Mouse (Mus musculus) adrenal gland, adult 2 months (tissue): ENCODE data around the gene Defb35. TPM values are rescaled to one million over a fixed set of nuclear protein-coding genes. Genes with fewer than 3 reads are reported as not detected.
"Not testable (repeated sequence)": the region's sequence is repeated elsewhere in the genome, so short reads cannot be mapped to it uniquely, and the experiment has no call there.

ENCODE experiments used
- DNase-seq: peaks from one replicate; pipeline ENCODE4 v3.0.0; 2021
- long read RNA-seq: library from polyadenylated mRNA; stranded (forward); transcript quantifications from one replicate; pipeline ENCODE4 v2.0.0, GENCODE M21; 2021
- polyA plus RNA-seq: library from polyadenylated mRNA; depleted of rRNA; stranded (reverse); fragments of >200 nt; gene quantifications from 2 replicates; pipeline ENCODE4 v1.2.3, GENCODE M21; 2012; rRNA removed
- total RNA-seq, 2 experiments: library from RNA; stranded (reverse); gene quantifications; 2 replicates each; pipeline ENCODE4 v1.2.3; 2021

Defb35 gene
- not detected for total RNA-seq
- polyA plus RNA-seq = not detected in 2 replicates
- long read RNA-seq = 0 reads

DNA sequence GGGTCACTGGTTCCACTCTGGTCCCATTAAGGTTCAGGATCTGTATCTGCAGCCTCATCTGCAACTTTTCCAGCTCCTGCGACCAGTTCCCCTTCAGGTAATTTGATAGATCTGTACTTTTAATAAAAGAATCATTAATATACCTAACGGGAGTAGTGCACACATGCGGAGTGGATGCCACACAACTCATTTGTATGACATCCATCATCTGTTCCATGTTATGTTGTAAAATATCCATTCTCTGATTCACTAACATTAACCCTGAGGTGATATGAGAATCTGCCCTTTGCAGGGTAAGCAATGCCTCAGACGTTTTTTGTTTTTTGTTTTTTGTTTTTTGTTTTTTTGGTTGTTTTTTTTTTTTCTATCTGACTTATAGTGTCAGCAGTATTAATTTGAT, at the start of gene Defb35:
Gene Defb35 (plus strand): TSS at position 301 of the 400 bp plus-strand sequence.
- not testable (repeated sequence) for DNase-seq

DNA sequence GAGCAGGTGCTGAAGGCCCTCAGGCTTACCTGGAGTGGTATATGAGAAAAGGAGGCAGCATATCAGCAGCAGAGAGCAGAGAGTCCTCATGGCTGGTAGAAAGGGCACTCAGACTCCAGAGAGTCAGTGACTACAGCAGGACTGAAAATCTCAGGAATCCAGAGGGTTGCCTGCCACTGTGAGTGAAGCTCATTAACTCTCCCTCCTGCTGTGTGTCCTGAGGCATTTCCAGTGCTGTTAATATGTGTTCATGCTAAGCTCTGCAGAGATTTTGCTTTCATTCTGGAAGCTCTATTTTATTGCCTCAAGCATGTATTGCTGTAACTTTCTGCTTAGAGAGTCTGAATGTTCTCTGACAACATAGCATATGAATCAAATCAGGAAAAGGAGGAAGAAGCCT, 31.9 kb upstream of the Defb35 start, which contains the start of gene Defb11:
Gene Defb11 (minus strand): TSS at position 123 of the 400 bp plus-strand sequence.
- DNase-seq = not testable (repeated sequence)

DNA sequence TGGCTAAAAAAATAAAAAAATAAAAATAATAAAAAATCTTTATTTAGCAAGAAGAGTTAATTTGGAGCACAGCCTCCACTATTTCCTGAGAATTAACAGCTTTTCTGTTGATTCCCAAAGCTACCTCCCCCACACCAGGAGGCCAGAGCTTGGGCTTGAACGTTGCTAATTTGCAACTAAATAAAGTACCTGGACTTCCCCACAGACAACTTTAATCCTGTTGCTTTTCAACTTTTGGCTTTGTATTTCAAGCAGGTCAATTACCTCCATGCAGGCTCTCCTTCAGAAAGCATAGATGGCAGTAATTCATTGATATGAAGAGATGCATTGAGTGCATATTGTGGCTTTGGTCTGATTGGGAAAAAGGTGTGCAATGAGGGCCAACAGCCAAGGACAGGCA, 26.2 kb upstream of the Defb35 start:
- no peak for DNase-seq

DNA sequence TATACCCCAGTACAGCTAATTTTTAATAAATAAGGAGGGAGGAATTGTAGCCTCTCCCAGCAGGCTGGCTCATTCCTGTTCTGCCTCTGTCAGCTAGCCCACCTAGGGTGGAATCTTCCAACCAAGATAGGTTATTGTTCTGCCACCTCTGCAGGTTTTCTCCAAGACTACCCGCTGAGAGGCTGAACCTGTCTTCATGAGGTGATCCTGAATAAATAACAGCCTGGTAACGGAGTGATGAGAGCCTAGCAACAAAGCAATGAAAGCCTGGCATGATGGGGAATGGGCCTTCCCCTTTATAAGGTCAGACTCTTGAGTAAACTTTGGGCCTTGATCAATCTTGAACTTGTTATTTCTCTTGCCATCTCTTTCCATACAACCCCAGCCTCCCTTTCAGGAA, 25.6 kb upstream of the Defb35 start:
- no peak for DNase-seq

DNA sequence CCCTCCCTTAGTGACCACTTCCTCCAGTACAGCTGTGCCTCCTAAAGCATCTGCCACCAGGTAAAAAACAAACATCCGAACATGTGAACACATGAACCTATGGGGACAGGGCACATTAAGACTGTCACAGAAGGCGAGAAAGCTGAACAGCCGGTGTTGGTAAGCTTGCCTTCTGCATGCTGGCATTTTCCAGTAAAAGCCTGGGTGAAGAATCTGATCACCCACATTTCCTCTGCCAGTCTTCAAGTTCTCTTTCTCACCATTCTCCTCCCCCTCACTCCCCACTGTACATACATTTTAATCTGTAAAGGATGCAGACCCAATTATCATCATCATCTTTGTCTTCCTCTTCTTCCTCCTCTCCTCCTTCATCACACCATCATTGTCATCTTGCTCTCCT, 22.5 kb upstream of the Defb35 start:
- no peak for DNase-seq

DNA sequence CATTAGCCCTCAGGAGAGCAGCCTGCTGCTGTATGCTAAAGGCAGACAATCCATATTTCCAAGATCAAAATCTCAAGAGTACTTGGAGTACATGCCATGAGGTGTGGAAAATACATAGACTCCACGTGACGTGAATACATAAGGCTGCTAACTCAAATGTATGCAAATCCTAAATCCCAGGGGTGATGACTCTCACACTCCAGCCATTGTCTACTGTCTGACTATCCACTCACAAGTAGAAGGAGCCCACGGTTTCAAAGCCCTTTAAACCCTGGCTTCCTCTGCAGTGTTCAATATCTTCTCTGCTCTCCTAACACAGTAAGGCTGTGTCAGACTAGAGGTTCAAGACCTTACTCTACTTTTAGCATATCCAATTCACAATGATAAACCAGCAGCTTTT, 7.4 kb upstream of the Defb35 start:
- DNase-seq = not testable (repeated sequence)

DNA sequence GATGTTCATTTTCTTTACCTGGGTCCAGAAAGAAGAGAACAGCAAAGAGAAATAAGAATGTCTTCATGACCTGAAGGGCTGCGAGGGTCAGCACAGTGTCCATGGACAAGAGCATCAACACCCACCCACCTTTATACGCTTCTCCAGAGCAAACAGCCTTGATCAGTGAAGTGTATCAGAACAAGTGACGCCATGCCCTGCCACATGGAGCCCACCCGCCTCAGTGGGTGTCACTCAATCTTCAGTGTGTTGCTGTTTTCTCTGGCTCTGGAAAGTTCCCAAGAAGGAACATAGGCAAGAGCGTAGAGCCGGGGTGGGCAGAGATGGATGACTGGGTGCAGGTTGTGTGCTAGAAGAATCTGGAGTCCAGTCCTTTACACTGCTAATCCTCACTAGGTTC, 5.5 kb upstream of the Defb35 start, which contains the start of gene Defb15:
Gene Defb15 (minus strand): TSS at position 101 of the 400 bp plus-strand sequence.
- no peak for DNase-seq

DNA sequence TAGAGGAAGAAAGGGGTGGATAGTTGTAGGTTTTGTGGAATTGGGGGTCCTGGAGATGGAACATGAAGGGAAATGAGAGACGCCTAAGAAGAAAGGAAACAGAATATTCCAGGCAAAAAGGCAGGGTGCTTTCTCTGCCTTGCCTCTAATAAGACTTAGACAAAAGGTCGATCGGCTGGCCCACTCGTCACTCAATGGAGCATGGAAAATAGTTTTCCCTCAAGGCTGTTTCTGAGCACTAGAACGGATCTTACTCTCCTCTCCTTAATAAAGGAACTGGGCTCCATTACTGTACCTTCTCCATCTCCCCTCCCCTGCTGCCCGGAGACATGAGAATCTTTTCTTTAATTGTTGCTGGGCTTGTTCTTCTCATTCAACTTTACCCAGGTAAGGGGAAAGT, 8.3 kb downstream of the Defb35 start, which contains the start of gene Defb13:
Gene Defb13 (plus strand): TSS at position 301 of the 400 bp plus-strand sequence.
- no peak for DNase-seq

DNA sequence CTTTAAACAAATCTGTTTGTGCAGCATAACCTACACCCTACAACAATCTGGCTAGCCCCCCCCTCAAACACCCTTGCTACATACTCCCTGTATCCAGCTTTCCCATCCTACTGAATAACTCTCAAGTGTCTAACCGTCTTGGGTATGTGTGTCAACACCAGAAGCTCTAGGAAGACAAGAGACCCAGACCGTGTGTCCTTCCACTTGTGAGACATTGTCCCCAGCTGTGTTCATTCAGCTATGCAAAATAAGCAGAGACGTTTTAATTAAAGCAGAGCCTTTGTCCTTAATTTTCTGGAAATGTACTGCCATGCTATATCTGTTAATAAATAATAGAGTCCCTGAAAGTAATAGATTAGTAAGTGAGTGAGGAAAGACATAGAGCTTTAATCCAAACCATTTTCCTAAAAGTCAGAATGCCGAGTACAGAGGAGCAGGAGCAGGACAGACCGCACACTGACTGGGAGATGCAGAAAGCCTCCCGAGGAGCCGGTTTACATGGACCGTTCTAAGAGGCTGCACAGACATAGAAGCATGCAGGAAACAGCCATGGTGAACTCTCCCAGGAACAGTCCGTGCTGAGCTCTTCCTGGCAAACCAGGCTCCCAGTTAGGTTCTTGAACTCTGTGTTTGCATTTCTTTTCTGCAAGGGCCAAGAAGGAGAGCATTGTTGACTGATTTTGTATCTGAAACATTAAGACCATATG, 9.3 kb downstream of the Defb35 start:
- DNase-seq = no peak

DNA sequence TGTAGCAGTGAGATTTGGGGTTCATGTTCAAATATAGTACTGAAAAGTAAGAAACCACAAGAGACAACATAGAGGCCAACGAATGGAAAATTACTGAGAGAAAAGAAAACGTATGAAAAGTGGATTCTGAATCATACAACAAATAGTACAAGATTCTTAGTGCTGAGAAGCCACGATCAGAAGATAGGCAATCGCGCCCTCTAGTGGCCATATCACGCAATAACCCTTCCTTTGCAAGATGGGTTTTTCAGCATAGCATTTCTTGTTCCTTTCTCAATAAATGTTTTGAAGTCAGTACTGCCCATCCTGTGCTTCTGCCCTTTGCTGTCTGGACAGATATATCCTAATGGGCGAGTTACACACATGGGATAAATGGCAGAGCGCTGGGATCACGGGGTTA, 17.2 kb downstream of the Defb35 start:
- peak; percentile 38 for DNase-seq

DNA sequence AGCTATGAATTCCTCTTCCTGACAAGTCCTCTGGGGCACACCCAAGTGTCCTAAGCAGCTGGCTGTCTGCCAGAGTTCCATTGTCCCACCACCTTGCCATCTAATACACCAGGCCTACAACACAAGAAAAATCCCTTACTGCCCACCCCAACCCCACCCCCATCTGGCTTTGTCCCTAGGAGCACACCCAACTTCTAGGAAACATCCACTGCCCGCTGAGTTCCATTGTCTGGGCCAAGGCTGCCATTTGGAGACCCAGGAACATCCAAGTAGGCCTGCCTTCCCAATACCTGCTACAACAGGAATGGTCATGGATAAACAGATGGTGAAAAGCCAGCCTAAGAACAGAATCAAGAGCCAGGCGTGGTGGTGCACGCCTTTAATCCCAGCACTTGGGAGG, 18.2 kb downstream of the Defb35 start:
- no peak for DNase-seq

DNA sequence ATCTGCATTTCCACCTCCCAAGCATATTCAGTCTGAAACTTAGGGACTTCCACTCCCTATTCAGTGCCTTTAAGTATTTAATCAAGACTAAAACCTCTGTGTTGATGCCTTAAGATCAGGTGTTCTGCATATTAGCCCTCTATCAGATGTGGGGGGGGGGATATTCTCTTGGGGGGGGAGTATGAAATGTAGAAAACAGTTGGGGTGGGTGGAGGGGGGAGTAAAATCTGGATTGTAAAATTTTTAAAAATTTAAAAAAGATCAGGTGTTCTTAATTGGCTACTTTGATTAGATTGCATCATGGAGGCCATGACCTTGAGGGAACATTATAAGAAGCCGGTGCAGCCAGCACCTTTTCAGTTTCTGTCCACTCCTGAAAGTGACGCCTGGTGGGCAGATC, 20.3 kb downstream of the Defb35 start, which contains the start of gene Fam90a1a:
Gene Fam90a1a (plus strand): TSS at position 301 of the 400 bp plus-strand sequence.
- no peak for DNase-seq

DNA sequence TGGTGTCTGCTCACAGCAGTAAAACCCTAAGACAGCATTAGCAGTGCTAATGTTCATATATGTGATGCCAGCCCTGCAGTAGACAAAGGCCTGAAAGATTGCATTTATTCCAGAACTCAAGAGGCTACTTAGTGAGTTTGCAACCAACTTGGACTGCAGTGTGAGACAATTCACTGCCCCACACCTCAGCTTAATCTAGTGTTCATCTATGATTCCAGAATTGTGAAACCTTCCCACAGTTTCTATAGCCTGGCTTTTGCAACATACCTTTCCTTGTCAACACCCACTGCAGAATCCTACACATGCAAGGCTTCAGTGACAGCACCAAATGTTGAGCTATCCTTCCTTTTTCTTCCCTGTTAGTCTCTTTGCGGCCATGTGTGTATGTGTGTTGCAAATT, 28.5 kb downstream of the Defb35 start:
- DNase-seq = no peak

DNA sequence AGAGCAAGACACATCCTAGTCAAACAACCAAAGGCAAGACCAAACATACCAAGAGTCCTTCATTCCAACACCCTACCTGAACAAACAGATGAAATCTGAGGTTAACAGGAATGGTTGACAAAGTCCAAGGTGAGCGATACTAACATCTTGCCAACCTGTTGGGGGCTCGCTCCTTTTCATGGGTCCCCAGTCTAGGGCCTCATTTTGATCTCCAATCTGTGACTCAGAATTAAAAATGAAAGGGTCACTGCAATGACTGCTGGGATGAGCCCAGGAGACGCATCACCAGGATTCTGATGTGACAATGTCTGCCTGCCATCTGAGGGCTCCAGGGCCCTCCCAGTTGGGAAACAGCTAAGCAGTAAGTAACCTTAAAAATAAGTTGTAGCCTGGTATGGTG, 31.3 kb downstream of the Defb35 start, which contains the start of gene Ccdc70:
Gene Ccdc70 (plus strand): TSS at position 301 of the 400 bp plus-strand sequence.
- no peak for DNase-seq

DNA sequence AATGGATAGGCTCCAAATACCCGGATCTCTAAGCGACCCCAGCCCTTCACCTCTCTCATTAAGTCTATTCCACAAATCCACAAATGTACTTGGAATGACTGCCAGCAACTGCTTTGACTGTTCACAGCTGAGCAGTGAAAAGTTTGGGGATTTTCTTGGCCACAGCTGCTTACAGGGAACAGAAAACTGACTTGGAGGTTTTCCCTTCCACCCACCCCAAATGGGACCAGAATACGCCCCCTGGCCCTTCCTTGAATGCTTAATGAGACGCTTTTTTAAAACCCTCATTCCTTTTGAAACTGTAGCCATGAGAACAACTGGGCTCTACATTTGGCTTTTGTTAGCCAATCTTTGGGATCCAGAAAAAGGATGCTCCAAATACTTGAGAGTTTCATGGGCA, 40.0 kb downstream of the Defb35 start:
- no peak for DNase-seq

DNA sequence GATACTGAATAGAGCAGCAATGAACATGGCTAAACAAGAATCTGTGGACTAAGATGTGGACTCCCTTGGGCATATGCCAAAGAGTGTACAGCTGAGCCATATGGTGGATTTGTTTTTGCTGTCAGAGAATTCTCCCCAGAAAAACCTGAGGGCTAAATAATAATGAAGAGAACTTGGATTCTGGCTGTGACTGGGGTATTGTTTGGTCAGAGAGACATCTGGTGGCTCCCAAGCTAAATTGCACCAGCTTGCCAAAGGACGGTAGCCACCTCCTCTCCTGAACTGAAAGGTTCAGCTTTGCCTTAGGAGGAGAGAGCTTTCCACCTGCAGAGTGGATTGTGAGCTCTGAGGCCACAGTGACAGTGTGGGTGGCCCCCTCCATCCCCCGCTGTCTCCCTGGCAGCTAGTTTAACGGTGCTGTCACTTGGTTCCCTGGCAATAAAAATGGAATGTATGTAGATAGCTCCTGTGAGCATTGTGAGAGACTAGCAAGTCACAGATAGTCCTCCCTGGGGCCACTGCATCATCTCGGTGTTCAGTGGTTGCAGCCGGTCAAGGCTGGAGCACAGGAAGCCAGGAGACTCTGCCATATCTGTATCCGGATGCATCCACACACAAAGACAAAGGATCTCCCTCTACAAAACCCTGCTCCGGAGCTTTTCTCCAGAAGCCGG, 43.6 kb downstream of the Defb35 start:
- no peak for DNase-seq

Other genes starting within 250 kb of the Defb35 start
- not detected for gene AY761184, start 234.7 kb upstream of the Defb35 start, total RNA-seq
- not detected in 2 replicates for gene AY761184, start 234.7 kb upstream of the Defb35 start, polyA plus RNA-seq
- not detected for gene Defa24, start 203.9 kb upstream of the Defb35 start, total RNA-seq
- gene Defa24, start 203.9 kb upstream of the Defb35 start, polyA plus RNA-seq = not detected in 2 replicates
- gene Defb50, start 114.8 kb upstream of the Defb35 start, total RNA-seq = not detected
- not detected in 2 replicates for gene Defb50, start 114.8 kb upstream of the Defb35 start, polyA plus RNA-seq
- not detected for gene Defb2, start 98.4 kb upstream of the Defb35 start, total RNA-seq
- not detected in 2 replicates for gene Defb2, start 98.4 kb upstream of the Defb35 start, polyA plus RNA-seq
- not detected for gene Defb10, start 79.5 kb upstream of the Defb35 start, total RNA-seq
- not detected in 2 replicates for gene Defb10, start 79.5 kb upstream of the Defb35 start, polyA plus RNA-seq
- gene Defb9, start 52.9 kb upstream of the Defb35 start, total RNA-seq = not detected
- gene Defb9, start 52.9 kb upstream of the Defb35 start, polyA plus RNA-seq = not detected in 2 replicates
- gene Defb11, start 31.9 kb upstream of the Defb35 start, total RNA-seq = not detected
- not detected in 2 replicates for gene Defb11, start 31.9 kb upstream of the Defb35 start, polyA plus RNA-seq
- not detected for gene Defb15, start 5.6 kb upstream of the Defb35 start, total RNA-seq
- gene Defb15, start 5.6 kb upstream of the Defb35 start, polyA plus RNA-seq = not detected in 2 replicates
- not detected for gene Defb13, start 8.4 kb downstream of the Defb35 start, total RNA-seq
- not detected in 2 replicates for gene Defb13, start 8.4 kb downstream of the Defb35 start, polyA plus RNA-seq
- gene Fam90a1a, start 20.4 kb downstream of the Defb35 start, total RNA-seq = not detected
- not detected in 2 replicates for gene Fam90a1a, start 20.4 kb downstream of the Defb35 start, polyA plus RNA-seq
- not detected for gene Ccdc70, start 31.4 kb downstream of the Defb35 start, total RNA-seq
- not detected in 2 replicates for gene Ccdc70, start 31.4 kb downstream of the Defb35 start, polyA plus RNA-seq
- 1 to 10 TPM in 1 of 2 experiments, under 1 TPM in 1; 0.81 to 1.2 TPM for gene Atp7b, start 122.0 kb downstream of the Defb35 start, total RNA-seq
- 0.08 and 0.09 TPM in 2 replicates for gene Atp7b, start 122.0 kb downstream of the Defb35 start, polyA plus RNA-seq
- 10 to 100 TPM; 36.3 to 36.7 TPM for gene Alg11, start 122.4 kb downstream of the Defb35 start, total RNA-seq
- gene Alg11, start 122.4 kb downstream of the Defb35 start, polyA plus RNA-seq = 0.95 and 1.3 TPM in 2 replicates
- gene Nek5, start 186.7 kb downstream of the Defb35 start, total RNA-seq = 10 to 100 TPM in 1 of 2 experiments, 1 to 10 TPM in 1; 3.1 to 11.1 TPM
- 0.95 and 1.7 TPM in 2 replicates for gene Nek5, start 186.7 kb downstream of the Defb35 start, polyA plus RNA-seq
- gene Nek3, start 228.1 kb downstream of the Defb35 start, total RNA-seq = 1 to 10 TPM; 5.3 to 5.6 TPM
- gene Nek3, start 228.1 kb downstream of the Defb35 start, polyA plus RNA-seq = 0.65 and 0.66 TPM in 2 replicates
- 1 to 10 TPM; 1.9 to 3.1 TPM for gene Ckap2, start 247.5 kb downstream of the Defb35 start, total RNA-seq
- gene Ckap2, start 247.5 kb downstream of the Defb35 start, polyA plus RNA-seq = 0.58 and 0.78 TPM in 2 replicates